Mouse (Mus musculus) right cerebral cortex, postnatal 25 days (tissue): Measurements from ENCODE around the gene Ovol3.

Experiments
- DNase-seq: peaks from one replicate; pipeline ENCODE4 v3.0.0; 2022

Gene Ovol3

GRCm38 (mm10) chr7:30193581-30194100, 41.9 kb downstream of the Ovol3 start:
- DNase-seq = peak; percentile 72

GRCm38 (mm10) chr7:30193013-30193412, 42.5 kb downstream of the Ovol3 start:
- no peak for DNase-seq

GRCm38 (mm10) chr7:30192088-30192487, 43.4 kb downstream of the Ovol3 start:
- no peak for DNase-seq

- DNase-seq = no peak
Measured at GRCm38 (mm10) chr7:30189116-30189491, 46.4 kb downstream of the Ovol3 start.

GRCm38 (mm10) chr7:30188344-30189115, 47.0 kb downstream of the Ovol3 start:
- no peak for DNase-seq

- DNase-seq = no peak
Measured at GRCm38 (mm10) chr7:30184641-30185348, 50.7 kb downstream of the Ovol3 start.

GRCm38 (mm10) chr7:30183879-30184289, 51.6 kb downstream of the Ovol3 start, which contains the start of gene Cox7a1:
TSS of gene Cox7a1 (plus strand) at chr7:30184144.
- peak; percentile 45 for DNase-seq
